Comparison of ENCODE assay signal across 9 mouse cellular contexts in the genomic region with DNA sequence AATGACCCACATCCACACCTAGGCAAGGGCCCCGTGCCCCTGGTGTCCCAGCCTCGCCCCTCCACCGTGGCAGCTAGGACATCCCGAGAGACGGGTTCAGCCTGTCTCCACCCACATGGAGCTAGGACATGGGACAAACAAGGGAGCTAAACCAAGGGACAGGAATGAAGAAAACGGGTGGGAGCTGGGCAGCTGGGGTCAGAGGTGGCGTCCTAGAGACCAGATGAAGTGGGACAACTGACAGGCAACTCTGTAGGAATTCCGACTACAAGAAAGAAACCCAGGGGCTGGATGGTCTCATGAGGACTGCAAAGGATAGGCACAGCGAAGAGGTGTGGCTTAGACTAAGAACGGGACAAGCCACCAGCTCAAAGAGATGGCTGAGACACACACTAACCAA. TPM values are rescaled to one million over a fixed set of nuclear protein-coding genes. Genes with fewer than 3 reads are reported as not detected.
DNase-seq lines count a peak whose midpoint lies in the region; ATAC-seq lines count a peak whose summit lies in the region.
"Had no signal": no experiment of that assay in that cellular context is flagged by ENCODE, and none has a peak within 500 bp of the region (broad histone marks: within the 10 kb centered on the region; RNA-seq: fewer than 3 reads in every experiment).

No protein-coding gene starts in this region.

- intact Hi-C loops in left cerebral cortex, postnatal 14 days (cut with DNase I), result no loop called here

- peaks cover 28% of the 10 kb centered on the region for H3K4me1 ChIP-seq in kidney, embryonic 15.5 days
- peaks cover 6% of the 10 kb centered on the region for H3K4me1 ChIP-seq in hindbrain, embryonic 11.5 days (replicated peaks; ENCODE audit: control insufficient read depth, insufficient read depth, low read length)
- H3K4me1 ChIP-seq in midbrain, embryonic 14.5 days (ENCODE audit: control insufficient read depth, insufficient read depth, low read length), result peaks cover 12% of the 10 kb centered on the region

- peak overlapping the region; percentile 91 for H3K9ac ChIP-seq in kidney, embryonic 15.5 days
- H3K9ac ChIP-seq in hindbrain, embryonic 11.5 days (ENCODE audit: low read depth, low read length), result peak overlapping the region; percentile 91; the same call in 1 of the 2 replicates
- peak overlapping the region; percentile 86 for H3K9ac ChIP-seq in midbrain, embryonic 14.5 days (replicated peaks; ENCODE audit: low read length)

- peak overlapping the region; percentile 96 for H3K4me3 ChIP-seq in kidney, embryonic 15.5 days (replicated peaks)
- H3K4me3 ChIP-seq in hindbrain, embryonic 11.5 days (ENCODE audit: low read depth, low read length), result peak overlapping the region; percentile 72
- H3K4me3 ChIP-seq in midbrain, embryonic 14.5 days (replicated peaks; ENCODE audit: low read depth, low read length), result peak overlapping the region; percentile 90

- no peaks in the 10 kb centered on the region for H3K27me3 ChIP-seq in kidney, embryonic 15.5 days
- H3K27me3 ChIP-seq in hindbrain, embryonic 11.5 days (ENCODE audit: control insufficient read depth, insufficient read depth, low read length), result no peaks in the 10 kb centered on the region
- no peaks in the 10 kb centered on the region for H3K27me3 ChIP-seq in midbrain, embryonic 14.5 days (ENCODE audit: control insufficient read depth, insufficient read depth, low read length)

- H3K9me3 ChIP-seq in kidney, embryonic 15.5 days (replicated peaks), result no peaks in the 10 kb centered on the region
- no peaks in the 10 kb centered on the region for H3K9me3 ChIP-seq in hindbrain, embryonic 11.5 days (ENCODE audit: control insufficient read depth, low read length)
- no peaks in the 10 kb centered on the region for H3K9me3 ChIP-seq in midbrain, embryonic 14.5 days (ENCODE audit: control insufficient read depth, low read length)

- ATAC-seq in kidney, embryonic 15.5 days (replicated peaks; ENCODE audit: low FRiP score), result no peak
- peak; percentile 6 for ATAC-seq in common myeloid progenitor, adult 5-6 weeks (replicated peaks; ENCODE audit: low read depth, poor library complexity, severe bottlenecking)
- peak; percentile 13; the same call in 1 of the 2 replicates for ATAC-seq in hindbrain, embryonic 11.5 days (ENCODE audit: low FRiP score)
- ATAC-seq in midbrain, embryonic 14.5 days (ENCODE audit: low FRiP score, low TSS enrichment), result no peak
- ATAC-seq in frontal cortex, adult (ENCODE audit: low TSS enrichment), result no peak

- H3K36me3 ChIP-seq in kidney, embryonic 15.5 days, result peaks cover 22% of the 10 kb centered on the region
- peaks cover 6% of the 10 kb centered on the region; the same call in 1 of the 2 replicates for H3K36me3 ChIP-seq in hindbrain, embryonic 11.5 days (ENCODE audit: control insufficient read depth, insufficient read depth, low read length)
- peaks cover 20% of the 10 kb centered on the region for H3K36me3 ChIP-seq in midbrain, embryonic 14.5 days (ENCODE audit: control insufficient read depth, insufficient read depth, low read length)

- peak overlapping the region; percentile 87 for H3K4me2 ChIP-seq in kidney, embryonic 15.5 days
- H3K4me2 ChIP-seq in hindbrain, embryonic 11.5 days (replicated peaks; ENCODE audit: low read depth, low read length), result peak overlapping the region; percentile 87
- H3K4me2 ChIP-seq in midbrain, embryonic 14.5 days (ENCODE audit: low read length), result peak overlapping the region; percentile 89

- no peak overlapping the region for H3K27ac ChIP-seq in kidney, embryonic 15.5 days
- no peak overlapping the region for H3K27ac ChIP-seq in hindbrain, embryonic 11.5 days (ENCODE audit: low read depth, low read length)
- H3K27ac ChIP-seq in midbrain, embryonic 14.5 days (replicated peaks; ENCODE audit: low read depth, low read length), result no peak overlapping the region

- DNase-seq in kidney, adult 8-10 months, result no peak
- DNase-seq in hindbrain, embryonic 11.5 days (ENCODE audit: low spot score), result no peak
- no peak for DNase-seq in midbrain, embryonic 14.5 days
- DNase-seq in right cerebral cortex, postnatal 14 days, result no peak
- DNase-seq in left cerebral cortex, postnatal 14 days (ENCODE audit: low spot score in 2 of 2), result no peak

- WGBS in kidney, embryonic 15.5 days, result 25% methylated on average over 10 of the region's 10 CpGs
- WGBS in hindbrain, embryonic 11.5 days, result 34% methylated on average over 10 of the region's 10 CpGs
- 36% methylated on average over 10 of the region's 10 CpGs for WGBS in midbrain, embryonic 14.5 days

RNA-seq across cellular contexts. Expression of a gene that starts 1.3 kb away (rescaled TPM):
- 48.6 and 53.6 TPM in 2 replicates for polyA plus RNA-seq in kidney, embryonic 15.5 days (2015; fragmentation: Nextera tagmentation; extraction: Ambion mirVana)
- 13.6 and 18.3 TPM in 2 replicates for total RNA-seq in common myeloid progenitor, adult 5-6 weeks (2017)
- polyA plus RNA-seq in hindbrain, embryonic 11.5 days (2014; fragmentation: Nextera tagmentation; extraction: Ambion mirVana), result 35.4 and 37.8 TPM in 2 replicates
- polyA plus RNA-seq in midbrain, embryonic 14.5 days (2014; fragmentation: Nextera tagmentation; extraction: Ambion mirVana), result 48.8 and 64.3 TPM in 2 replicates
- 10 to 100 TPM; 41.7 to 51.4 TPM for total RNA-seq in left cerebral cortex, postnatal 14 days (2021)

RNA-seq across cellular contexts. Expression of a gene that starts 20.1 kb away (rescaled TPM):
- polyA plus RNA-seq in kidney, embryonic 15.5 days (2015; fragmentation: Nextera tagmentation; extraction: Ambion mirVana), result 42.0 and 45.7 TPM in 2 replicates
- total RNA-seq in common myeloid progenitor, adult 5-6 weeks (2017), result 4.1 and 4.7 TPM in 2 replicates
- 12.4 and 16.1 TPM in 2 replicates for polyA plus RNA-seq in hindbrain, embryonic 11.5 days (2014; fragmentation: Nextera tagmentation; extraction: Ambion mirVana)
- 14.7 and 19.1 TPM in 2 replicates for polyA plus RNA-seq in midbrain, embryonic 14.5 days (2014; fragmentation: Nextera tagmentation; extraction: Ambion mirVana)
- 1 to 10 TPM; 2.5 to 3.3 TPM for total RNA-seq in left cerebral cortex, postnatal 14 days (2021)

RNA-seq across cellular contexts. Expression of a gene that starts 33.4 kb away (rescaled TPM):
- polyA plus RNA-seq in kidney, embryonic 15.5 days (2015; fragmentation: Nextera tagmentation; extraction: Ambion mirVana), result not detected in 2 replicates
- total RNA-seq in common myeloid progenitor, adult 5-6 weeks (2017), result not detected in 2 replicates
- polyA plus RNA-seq in hindbrain, embryonic 11.5 days (2014; fragmentation: Nextera tagmentation; extraction: Ambion mirVana), result not detected in 2 replicates
- polyA plus RNA-seq in midbrain, embryonic 14.5 days (2014; fragmentation: Nextera tagmentation; extraction: Ambion mirVana), result not detected in 2 replicates
- under 1 TPM in 1 of 2 experiments, not detected in 1; 0.55 TPM for total RNA-seq in left cerebral cortex, postnatal 14 days (2021)
- total RNA-seq: left cerebral cortex, postnatal 10 days had no signal

Comparison
In these comparisons a context has a peak if more than half of its experiments do, and no peak if none do; other contexts are left out.
1. ATAC-seq: peak in common myeloid progenitor, adult 5-6 weeks (single experiment) and hindbrain, embryonic 11.5 days (single experiment); none in kidney, embryonic 15.5 days (single experiment), midbrain, embryonic 14.5 days (single experiment) and frontal cortex, adult (single experiment).
2. Peak in every context shown above with its lines, with median percentiles within 50 percentile points of each other: H3K4me2 ChIP-seq, H3K4me3 ChIP-seq and H3K9ac ChIP-seq.